Mouse (Mus musculus) layer of hippocampus, adult 2 months (tissue): ENCODE results near the gene Cct8. TPM values are rescaled to one million over a fixed set of nuclear protein-coding genes. Genes with fewer than 3 reads are reported as not detected.
A peak's percentile ranks its signal among the peaks of the same experiment; 100 is the strongest.

ENCODE experiments used
- DNase-seq, 2 experiments: peaks; one replicate each; pipeline ENCODE4 v3.0.0; 2022; ENCODE audit warnings: low spot score in 2 of 2
- H3K27ac ChIP-seq: fragments of 200-600 bp; 2 replicates; pipeline ENCODE4 v1.8.1; 2022
- H3K4me3 ChIP-seq: fragments of 200-600 bp; 2 replicates; pipeline ENCODE4 v1.8.1; 2022; ENCODE audit warnings: mild to moderate bottlenecking
- CTCF ChIP-seq: fragments of 200-600 bp; conservative IDR thresholded peaks from 2 replicates; pipeline ENCODE4 v1.8.1; 2022; ENCODE audit warnings: antibody characterized with exemption, mild to moderate bottlenecking, moderate library complexity
- total RNA-seq, 2 experiments: library from RNA; stranded (reverse); gene quantifications; 2 replicates each; pipeline ENCODE4 v1.2.3; 2021

The Cct8 gene
- total RNA-seq, 2 experiments from 2014 or later = 167 to 173 TPM

GRCm38 (mm10) chr16:87488605-87489004, 7.1 kb downstream of the Cct8 start:
- H3K27ac ChIP-seq = no peak overlapping the region
- DNase-seq = no peak
- H3K4me3 ChIP-seq = no peak overlapping the region
- TF ChIP-seq CTCF = no peak

- no peak overlapping the region for H3K27ac ChIP-seq
- DNase-seq = no peak
- no peak overlapping the region for H3K4me3 ChIP-seq
- TF ChIP-seq CTCF = no peak
These were observed 8.9 kb downstream of the Cct8 start for GRCm38 (mm10) chr16:87486739-87487138.

GRCm38 (mm10) chr16:87484367-87484766, 11.3 kb downstream of the Cct8 start:
- DNase-seq = no peak
- no peak for TF ChIP-seq CTCF
- H3K4me3 ChIP-seq = no peak overlapping the region

GRCm38 (mm10) chr16:87470579-87470978, 25.1 kb downstream of the Cct8 start:
- no peak overlapping the region for H3K4me3 ChIP-seq
- DNase-seq = no peak
- TF ChIP-seq CTCF = no peak
- H3K27ac ChIP-seq = no peak overlapping the region

More at GRCm38 (mm10) chr16:87484367-87484766, 11.3 kb downstream of the Cct8 start:
- no peak overlapping the region for H3K27ac ChIP-seq

GRCm38 (mm10) chr16:87458752-87459151, 36.9 kb downstream of the Cct8 start:
- H3K4me3 ChIP-seq = no peak overlapping the region
- DNase-seq = no peak
- no peak overlapping the region for H3K27ac ChIP-seq
- peak; percentile 49 for TF ChIP-seq CTCF

- no peak for DNase-seq
- Histone ChIP-seq H3K27ac (peak overlapping the region; percentile 90), H3K4me3 (peak overlapping the region; percentile 96)
- no peak for TF ChIP-seq CTCF
These were observed 40.5 kb downstream of the Cct8 start for GRCm38 (mm10) chr16:87455180-87455611.

GRCm38 (mm10) chr16:87454419-87455179, 41.1 kb downstream of the Cct8 start, which contains the start of gene Usp16:
Gene Usp16, plus strand, starts transcription at chr16:87454703.
- Histone ChIP-seq H3K4me3 (peak within 1 kb of the TSS; percentile 96), H3K27ac (peak within 1 kb of the TSS; percentile 90)
- TF ChIP-seq CTCF = no peak
- peak; percentile 95 to 97 for DNase-seq

GRCm38 (mm10) chr16:87453226-87453625, 42.4 kb downstream of the Cct8 start:
- DNase-seq = no peak
- no peak for TF ChIP-seq CTCF
- Histone ChIP-seq H3K4me3 (no peak overlapping the region), H3K27ac (no peak overlapping the region)

- no peak overlapping the region for H3K27ac ChIP-seq
- no peak for DNase-seq
- no peak overlapping the region for H3K4me3 ChIP-seq
- TF ChIP-seq CTCF = no peak
These were observed 50.1 kb downstream of the Cct8 start for GRCm38 (mm10) chr16:87445528-87445927.

GRCm38 (mm10) chr16:87445110-87445509, 50.6 kb downstream of the Cct8 start:
- Histone ChIP-seq H3K27ac (no peak overlapping the region), H3K4me3 (no peak overlapping the region)
- DNase-seq = no peak
- no peak for TF ChIP-seq CTCF

GRCm38 (mm10) chr16:87444071-87444470, 51.6 kb downstream of the Cct8 start:
- TF ChIP-seq CTCF = no peak
- Histone ChIP-seq H3K4me3 (no peak overlapping the region), H3K27ac (no peak overlapping the region)
- DNase-seq = no peak

- no peak for DNase-seq
- Histone ChIP-seq H3K27ac (0 out of 2 replicates have a peak overlapping the region, but pooled peaks have one; percentile 16), H3K4me3 (no peak overlapping the region)
- no peak for TF ChIP-seq CTCF
These were observed 52.4 kb downstream of the Cct8 start for GRCm38 (mm10) chr16:87443245-87443644.

- no peak overlapping the region for H3K4me3 ChIP-seq
- H3K27ac ChIP-seq = 0 out of 2 replicates have a peak overlapping the region, but pooled peaks have one; percentile 16
- TF ChIP-seq CTCF = no peak
- no peak for DNase-seq
These were observed 53.4 kb downstream of the Cct8 start for GRCm38 (mm10) chr16:87442291-87442690.

- peak; percentile 55 for TF ChIP-seq CTCF
- H3K27ac ChIP-seq = no peak overlapping the region; the same call in 1 of the 2 replicates
These were observed 54.6 kb downstream of the Cct8 start for GRCm38 (mm10) chr16:87441089-87441488.

More at GRCm38 (mm10) chr16:87441089-87441488, 54.6 kb downstream of the Cct8 start:
- peak overlapping the region; percentile 68 for H3K4me3 ChIP-seq
- no peak for DNase-seq
